Mouse (Mus musculus) left cerebral cortex, adult 2 months (tissue): Measurements from ENCODE around the gene Tet3. TPM values are rescaled to one million over a fixed set of nuclear protein-coding genes. Genes with fewer than 3 reads are reported as not detected.

Source experiments
- DNase-seq, 2 experiments: peaks; one replicate each; pipeline ENCODE4 v3.0.0; 2021 to 2022; ENCODE audit warnings: low spot score in 2 of 2, mixed read lengths in 1 of 2; ENCODE audit errors: extremely low spot score in 1 of 2
- H3K27ac ChIP-seq: fragments of 200-600 bp; 2 replicates; pipeline ENCODE4 v1.8.1; 2022
- H3K4me3 ChIP-seq: fragments of 200-600 bp; 2 replicates; pipeline ENCODE4 v1.8.1; 2022
- CTCF ChIP-seq: fragments of 200-600 bp; IDR thresholded peaks from 2 replicates; pipeline ENCODE4 v1.8.1; 2022; ENCODE audit warnings: antibody characterized with exemption, mild to moderate bottlenecking, moderate library complexity
- intact Hi-C: fragments of 180-260 bp; cut with DNase I; formaldehyde crosslinking; loops from one replicate; pipeline ENCODE4 v1.15.1; 2025
- total RNA-seq, 2 experiments: library from RNA; stranded (reverse); gene quantifications; 2 replicates each; pipeline ENCODE4 v1.2.3; 2021

Tet3 gene
- total RNA-seq, 2 experiments from 2014 or later, result 74.6 to 90.0 TPM

- Histone ChIP-seq H3K4me3 (no peak overlapping the region), H3K27ac (no peak overlapping the region)
- intact Hi-C loops, result no loop called here
- TF ChIP-seq CTCF, result no peak
- no peak for DNase-seq
Measured at GRCm38 (mm10) chr6:83417104-83417502, 41.8 kb downstream of the Tet3 start.

DNA sequence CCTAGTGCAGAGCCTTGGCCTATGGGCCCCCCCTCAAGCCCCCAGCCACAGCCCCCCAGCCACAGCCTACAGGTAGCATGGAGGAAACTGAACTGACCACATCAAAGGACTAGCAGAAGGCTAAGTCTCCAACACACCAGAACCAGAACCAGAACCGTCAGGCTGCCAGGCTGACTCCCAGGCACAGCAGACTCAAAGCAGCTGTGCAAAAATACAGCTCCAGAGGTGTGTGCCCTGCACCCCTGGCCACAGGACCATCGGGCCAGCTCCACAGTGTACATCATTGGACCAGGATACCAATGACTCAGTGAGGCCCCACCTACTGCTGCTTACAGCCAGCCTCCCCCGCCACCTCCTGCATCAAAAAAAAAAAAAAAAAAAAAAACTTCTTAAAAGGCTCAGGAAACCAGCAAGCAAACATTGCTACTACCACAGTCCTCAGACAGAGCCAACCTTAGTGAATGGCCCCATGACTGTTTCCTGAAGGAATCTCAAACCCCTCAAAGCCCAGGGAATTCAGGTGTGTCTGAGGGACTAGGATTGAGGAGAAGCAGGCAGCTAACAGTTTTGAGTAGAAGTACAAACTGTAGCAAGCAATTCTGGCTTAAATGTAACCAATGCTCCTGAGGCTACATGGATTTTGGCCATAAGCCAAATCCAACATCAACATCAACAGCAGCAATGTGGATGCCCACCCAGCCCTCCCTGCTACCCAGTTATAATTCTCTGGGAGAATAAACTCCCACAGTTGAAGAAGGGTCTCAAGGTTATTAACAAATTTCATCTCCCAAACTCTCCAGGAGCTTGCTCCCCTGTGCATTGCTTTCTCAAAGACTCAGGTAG, 42.4 kb downstream of the Tet3 start:
- intact Hi-C loops, result no loop called here
- Histone ChIP-seq H3K27ac (no peak overlapping the region), H3K4me3 (no peak overlapping the region)
- no peak for DNase-seq
- TF ChIP-seq CTCF, result no peak

DNA sequence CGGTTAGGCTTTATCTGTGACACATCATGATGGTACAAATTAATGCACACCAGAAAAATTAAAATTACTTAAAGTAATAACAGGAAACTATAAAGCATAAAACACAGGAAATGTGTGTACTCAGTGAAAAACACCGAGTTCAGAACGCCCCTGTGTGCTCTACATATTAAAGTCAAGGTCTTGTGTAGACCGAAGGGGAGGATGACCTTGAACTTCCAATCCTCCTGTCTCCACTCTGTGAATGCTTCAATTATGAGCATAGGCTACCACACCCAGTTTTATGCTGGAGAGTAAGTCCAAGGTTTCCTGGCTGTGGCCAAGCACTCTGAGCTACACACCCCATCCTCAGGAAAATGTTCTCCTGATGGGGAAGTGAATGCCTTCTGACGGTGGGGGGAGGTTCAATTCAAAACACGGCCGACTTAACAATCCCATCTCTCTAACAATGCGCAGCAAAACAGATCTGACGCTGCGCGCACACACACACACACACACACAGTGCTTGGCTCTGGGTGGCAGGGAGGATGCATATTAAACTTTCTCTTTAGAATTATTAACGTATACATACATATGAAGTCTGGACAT, 43.4 kb downstream of the Tet3 start:
- Histone ChIP-seq H3K27ac (no peak overlapping the region), H3K4me3 (no peak overlapping the region)
- intact Hi-C loops, result no loop called here
- DNase-seq, result no peak
- no peak for TF ChIP-seq CTCF

DNA sequence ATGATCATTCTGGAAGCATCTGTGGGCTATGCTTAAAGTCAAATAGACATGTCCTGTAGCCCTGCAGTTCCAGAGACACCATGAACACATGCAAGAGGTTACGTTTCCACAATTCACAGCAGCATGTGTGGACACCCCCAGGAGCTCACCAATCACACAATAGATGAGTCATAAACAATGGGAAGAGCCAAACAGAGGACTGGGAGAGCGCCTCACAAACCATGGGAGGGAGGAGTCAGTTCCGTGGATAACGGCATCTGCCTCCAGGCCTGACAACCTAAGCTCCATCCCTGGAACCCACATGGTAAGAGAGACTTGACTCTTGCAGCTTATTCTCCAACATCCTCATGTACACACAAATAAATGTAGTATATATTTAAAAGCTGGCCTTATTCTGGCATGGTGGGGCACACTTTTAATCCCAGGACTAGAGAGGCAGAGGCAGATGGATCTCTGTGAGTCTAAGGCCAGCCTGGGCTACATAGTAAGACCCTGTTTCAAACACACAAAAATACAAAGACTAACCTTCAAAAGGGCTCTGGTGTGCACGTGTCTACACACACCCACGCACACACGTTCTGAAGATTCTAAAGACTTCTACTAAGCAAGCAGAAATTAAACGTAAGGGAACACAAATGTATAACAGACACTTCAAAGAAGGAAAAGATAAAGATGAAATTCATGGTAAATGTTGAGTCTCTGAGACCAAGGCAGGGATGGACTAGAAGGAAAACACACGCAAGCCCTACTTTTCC, 44.1 kb downstream of the Tet3 start:
- no peak overlapping the region for H3K4me3 ChIP-seq
- no peak for DNase-seq
- intact Hi-C loops, result no loop called here
- H3K27ac ChIP-seq, result no peak overlapping the region
- TF ChIP-seq CTCF, result no peak

DNA sequence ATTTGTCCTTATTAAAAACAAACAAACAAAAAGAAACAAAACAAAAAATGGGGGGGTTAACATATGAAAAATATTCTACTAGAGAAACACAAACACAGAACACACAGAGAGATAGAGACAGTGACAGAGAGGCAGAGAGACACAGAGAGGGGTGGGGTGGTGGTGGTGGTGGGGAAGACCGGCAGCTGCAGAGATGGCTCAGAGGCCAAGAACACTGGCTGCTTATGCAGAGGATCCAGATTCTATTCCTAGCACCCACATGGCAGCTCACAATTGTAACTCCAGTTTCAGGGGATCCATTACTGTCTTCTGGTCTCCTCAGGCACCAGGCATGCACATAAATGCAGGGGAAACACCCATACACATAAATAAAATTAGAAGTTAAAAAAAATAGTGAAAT, 45.2 kb downstream of the Tet3 start:
- H3K27ac ChIP-seq, result peak overlapping the region; percentile 55
- TF ChIP-seq CTCF, result no peak
- intact Hi-C loops, result loop anchor here (2.0 kb wide), 1 partner anchor 25 kb away; no protein-coding TSS in a partner anchor
- no peak for DNase-seq
- H3K4me3 ChIP-seq, result no peak overlapping the region

DNA sequence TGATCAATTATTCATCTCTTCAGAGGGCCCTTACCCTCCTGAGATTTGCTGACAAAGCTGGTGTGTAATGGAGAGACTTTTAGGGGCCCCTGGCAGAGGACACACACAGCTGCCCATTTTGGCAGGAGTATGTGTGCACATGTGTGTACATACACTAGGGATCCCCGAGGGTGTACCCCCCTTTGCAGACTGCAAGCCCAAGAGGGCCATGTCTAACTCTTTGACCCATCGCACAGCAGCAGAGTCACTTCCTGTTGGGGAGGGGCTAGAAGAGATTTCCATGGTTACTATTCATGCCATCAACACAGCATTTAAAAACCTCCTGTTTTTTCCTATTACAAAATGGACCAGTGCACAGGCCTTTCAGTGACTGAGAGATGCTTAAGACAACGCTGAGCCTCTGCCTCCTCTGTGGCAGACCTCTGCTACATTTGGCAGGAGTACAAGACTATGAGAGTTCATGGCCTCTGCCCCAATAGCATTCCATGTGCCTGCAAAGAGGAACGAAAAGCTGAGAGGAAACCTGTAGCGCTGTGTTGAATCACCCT, 46.0 kb downstream of the Tet3 start:
- intact Hi-C loops, result loop anchor here (2.0 kb wide), 1 partner anchor 26 kb away; no protein-coding TSS in a partner anchor
- Histone ChIP-seq H3K27ac (peak overlapping the region; percentile 55), H3K4me3 (no peak overlapping the region)
- TF ChIP-seq CTCF, result no peak
- DNase-seq, result no peak

- H3K27ac ChIP-seq, result peak overlapping the region; percentile 10; the same call in 1 of the 2 replicates
- DNase-seq, result no peak
- intact Hi-C loops, result loop anchor here (2.0 kb wide), 1 partner anchor 26 kb away; no protein-coding TSS in a partner anchor
- TF ChIP-seq CTCF, result no peak
- no peak overlapping the region for H3K4me3 ChIP-seq
Measured at GRCm38 (mm10) chr6:83412362-83412853, 46.5 kb downstream of the Tet3 start.

DNA sequence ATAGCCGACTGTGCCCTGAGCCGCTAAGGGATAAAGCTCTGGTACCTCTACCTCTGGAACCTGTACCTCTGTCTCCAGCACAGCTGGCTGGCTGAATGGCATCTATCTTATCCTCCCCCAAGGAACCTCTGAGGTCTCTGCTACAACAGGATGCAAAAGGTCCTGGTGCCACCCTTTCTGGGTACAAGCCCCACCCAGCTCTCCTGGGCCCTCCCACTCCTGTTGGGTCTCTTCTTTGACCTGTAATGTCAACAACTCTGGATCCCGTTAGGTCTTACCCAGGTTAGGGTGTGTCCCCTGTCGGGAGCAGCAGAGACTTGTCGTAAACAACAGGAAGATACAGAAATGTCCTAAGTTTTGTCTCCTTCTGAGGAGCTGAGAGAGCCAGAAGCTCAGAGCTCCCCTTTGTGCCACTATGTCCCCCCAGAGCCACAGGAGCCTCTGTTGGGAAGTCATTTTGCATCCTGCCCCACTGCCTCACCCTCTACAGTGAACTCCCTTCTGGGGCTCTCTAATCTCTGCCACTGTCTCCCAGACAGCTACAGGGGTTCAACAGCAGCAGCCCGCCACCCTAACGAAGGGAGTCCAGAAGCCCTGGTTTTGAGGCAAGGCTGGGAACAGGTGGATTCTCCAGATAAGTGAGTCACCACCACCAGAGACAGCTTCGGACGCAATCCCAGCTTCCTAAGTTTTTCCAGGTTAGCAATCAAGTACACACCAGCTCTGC, 47.1 kb downstream of the Tet3 start:
- intact Hi-C loops, result loop anchor here (2.0 kb wide), 1 partner anchor 27 kb away; no protein-coding TSS in a partner anchor
- DNase-seq, result no peak
- no peak overlapping the region for H3K4me3 ChIP-seq
- TF ChIP-seq CTCF, result no peak
- H3K27ac ChIP-seq, result peak overlapping the region; percentile 10; the same call in 1 of the 2 replicates

DNA sequence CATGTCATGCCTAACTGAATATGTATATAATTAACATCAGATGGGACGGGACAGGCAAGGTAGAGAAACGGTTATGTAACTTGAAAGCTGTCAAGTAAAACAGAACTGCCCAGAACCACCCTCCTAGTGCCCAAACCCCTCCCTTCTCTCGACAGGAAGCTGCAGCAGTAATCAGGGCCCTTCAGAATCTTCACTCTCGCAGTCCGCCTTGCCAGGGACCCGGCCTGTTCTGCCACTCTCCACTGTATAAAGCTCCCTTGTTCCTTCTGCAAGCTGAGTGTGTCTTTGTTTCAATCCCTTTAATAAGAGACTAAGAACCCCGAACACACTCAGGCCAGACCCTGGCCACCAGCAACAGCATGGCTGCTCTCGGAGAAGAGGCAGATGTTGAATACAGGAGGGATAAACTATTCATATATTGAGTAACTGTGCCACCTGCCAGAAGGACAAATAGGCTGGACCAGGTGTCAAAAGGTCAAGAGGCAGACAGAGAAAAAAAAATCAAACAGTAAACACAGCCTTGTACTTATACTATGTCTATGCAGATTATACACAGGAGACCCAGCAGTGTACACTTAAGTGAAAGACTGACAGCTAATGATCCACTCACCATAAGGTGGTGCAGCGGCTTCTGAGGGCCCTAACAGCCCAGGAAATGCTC, 48.7 kb downstream of the Tet3 start:
- peak overlapping the region; percentile 61 for H3K27ac ChIP-seq
- intact Hi-C loops, result no loop called here
- no peak overlapping the region for H3K4me3 ChIP-seq
- TF ChIP-seq CTCF, result no peak
- DNase-seq, result no peak

- no peak overlapping the region for H3K4me3 ChIP-seq
- intact Hi-C loops, result no loop called here
Measured at GRCm38 (mm10) chr6:83408510-83408909, 50.4 kb downstream of the Tet3 start.

More at GRCm38 (mm10) chr6:83408510-83408909, 50.4 kb downstream of the Tet3 start:
- DNase-seq, result no peak
- no peak overlapping the region; the same call in 1 of the 2 replicates for H3K27ac ChIP-seq
- no peak for TF ChIP-seq CTCF
